Mouse (Mus musculus): ENCODE data around the gene Mstn.

Gene Mstn

GRCm38 (mm10) chr1:53061340-53061739 lies at the start of gene Mstn:
TSS of gene Mstn (plus strand) at chr1:53061640.
- no peak for DNase-seq (ENCODE audit: low read depth, low spot score)

GRCm38 (mm10) chr1:53014716-53015115 lies 46.7 kb upstream of the Mstn start:
- DNase-seq (ENCODE audit: low read depth, low spot score) = no peak

GRCm38 (mm10) chr1:53015606-53016005 lies 45.8 kb upstream of the Mstn start:
- DNase-seq (ENCODE audit: low read depth, low spot score) = no peak

GRCm38 (mm10) chr1:53018746-53019505 lies 42.5 kb upstream of the Mstn start:
- no peak for DNase-seq (ENCODE audit: low read depth, low spot score)

GRCm38 (mm10) chr1:53020079-53020478 lies 41.4 kb upstream of the Mstn start, which contains the start of gene 1700019D03Rik:
TSS of gene 1700019D03Rik (minus strand) at chr1:53020179.
- no peak for DNase-seq (ENCODE audit: low read depth, low spot score)

- DNase-seq (ENCODE audit: low read depth, low spot score) = peak; percentile 16
Measured at GRCm38 (mm10) chr1:53032550-53032949, 28.9 kb upstream of the Mstn start.

- no peak for DNase-seq (ENCODE audit: low read depth, low spot score)
Measured at GRCm38 (mm10) chr1:53037443-53037871, 24.0 kb upstream of the Mstn start.

GRCm38 (mm10) chr1:53049763-53050427 lies 11.5 kb upstream of the Mstn start:
- DNase-seq (ENCODE audit: low read depth, low spot score) = no peak

- DNase-seq (ENCODE audit: low read depth, low spot score) = peak; percentile 59
Measured at GRCm38 (mm10) chr1:53053087-53054022, 8.1 kb upstream of the Mstn start.

- no peak for DNase-seq (ENCODE audit: low read depth, low spot score)
Measured at GRCm38 (mm10) chr1:53059106-53059505, 2.3 kb upstream of the Mstn start.

- no peak for DNase-seq (ENCODE audit: low read depth, low spot score)
Measured at GRCm38 (mm10) chr1:53060499-53060898, 941 bp upstream of the Mstn start.

- no peak for DNase-seq (ENCODE audit: low read depth, low spot score)
Measured at GRCm38 (mm10) chr1:53061871-53062608, 600 bp downstream of the Mstn start.

GRCm38 (mm10) chr1:53063921-53064320 lies 2.5 kb downstream of the Mstn start:
- DNase-seq (ENCODE audit: low read depth, low spot score) = no peak

- no peak for DNase-seq (ENCODE audit: low read depth, low spot score)
Measured at GRCm38 (mm10) chr1:53069726-53070514, 8.5 kb downstream of the Mstn start.

- DNase-seq (ENCODE audit: low read depth, low spot score) = no peak
Measured at GRCm38 (mm10) chr1:53070664-53071175, 9.3 kb downstream of the Mstn start.

- no peak for DNase-seq (ENCODE audit: low read depth, low spot score)
Measured at GRCm38 (mm10) chr1:53076656-53077055, 15.2 kb downstream of the Mstn start.

- DNase-seq (ENCODE audit: low read depth, low spot score) = no peak
Measured at GRCm38 (mm10) chr1:53079876-53080275, 18.4 kb downstream of the Mstn start.

GRCm38 (mm10) chr1:53080603-53081002 lies 19.2 kb downstream of the Mstn start:
- no peak for DNase-seq (ENCODE audit: low read depth, low spot score)

- DNase-seq (ENCODE audit: low read depth, low spot score) = no peak
Measured at GRCm38 (mm10) chr1:53085256-53085655, 23.8 kb downstream of the Mstn start.

GRCm38 (mm10) chr1:53085991-53086390 lies 24.6 kb downstream of the Mstn start:
- DNase-seq (ENCODE audit: low read depth, low spot score) = no peak
